Mouse (Mus musculus) limb, embryonic 14.5 days (tissue): ENCODE data around the gene Akap13. TPM values are rescaled to one million over a fixed set of nuclear protein-coding genes. Genes with fewer than 3 reads are reported as not detected.

Experiments
- ATAC-seq: fragments of 200-750 bp; cut with Nextera tagmentation; 2 replicates; pipeline ENCODE4 v1.8.0; 2017; ENCODE audit warnings: low read depth, moderate number of reproducible peaks, moderate TSS enrichment; ENCODE audit not compliant: low FRiP score
- DNase-seq: peaks from one replicate; pipeline ENCODE4 v3.0.0-alpha.2; 2015; ENCODE audit warnings: low spot score
- H3K27ac ChIP-seq: fragments of 300-500 bp; sonication (generic); replicated peaks from 2 replicates; pipeline ENCODE4 v1.5.1; 2014; ENCODE audit warnings: low read depth, mild to moderate bottlenecking, low read length, moderate library complexity, mixed read lengths
- H3K27me3 ChIP-seq: fragments of 300-500 bp; sonication (generic); 2 replicates; pipeline ENCODE4 v1.6.1; 2014; ENCODE audit warnings: low read length, mixed read lengths; ENCODE audit not compliant: control insufficient read depth, insufficient read depth
- H3K36me3 ChIP-seq: fragments of 300-500 bp; sonication (generic); 2 replicates; pipeline ENCODE4 v1.6.1; 2014; ENCODE audit warnings: mild to moderate bottlenecking, low read length, moderate library complexity, mixed read lengths; ENCODE audit not compliant: control insufficient read depth, insufficient read depth
- H3K4me1 ChIP-seq: fragments of 300-500 bp; sonication (generic); 2 replicates; pipeline ENCODE4 v1.6.1; 2014; ENCODE audit warnings: antibody characterized with exemption, low read length, mixed read lengths; ENCODE audit not compliant: control insufficient read depth, insufficient read depth
- H3K4me2 ChIP-seq: fragments of 300-500 bp; sonication (generic); replicated peaks from 2 replicates; pipeline ENCODE4 v1.6.1; 2014; ENCODE audit warnings: low read depth, mild to moderate bottlenecking, low read length, moderate library complexity; ENCODE audit not compliant: severe bottlenecking
- H3K4me3 ChIP-seq: fragments of 300-500 bp; sonication (generic); replicated peaks from 2 replicates; pipeline ENCODE4 v1.5.1; 2014; ENCODE audit warnings: low read length
- H3K9ac ChIP-seq: fragments of 300-500 bp; sonication (generic); 2 replicates; pipeline ENCODE4 v1.6.1; 2014; ENCODE audit warnings: mild to moderate bottlenecking, low read depth, low read length, moderate library complexity; ENCODE audit not compliant: severe bottlenecking
- H3K9me3 ChIP-seq: fragments of 300-500 bp; sonication (generic); 2 replicates; pipeline ENCODE4 v1.6.1; 2016; ENCODE audit warnings: low read length; ENCODE audit not compliant: control insufficient read depth
- POLR2A ChIP-seq: fragments of 200-500 bp; IDR thresholded peaks from 2 replicates; pipeline ENCODE4 v1.8.0; 2012; ENCODE audit warnings: inconsistent platforms, mild to moderate bottlenecking, moderate library complexity, borderline replicate concordance; ENCODE audit not compliant: insufficient read depth, insufficient read length; ENCODE audit errors: extremely low read depth
- WGBS: fragments of 180-500 bp; shearing (Covaris S2); extraction: QIAGEN DNeasy Blood & Tissue Kit; methylation state at CpG from one replicate; pipeline ENCODE4 v1.1.7; 2014; 5-methylcytosine and 5-hydroxymethylcytosine counted together
- polyA plus RNA-seq, 2 experiments: library from polyadenylated mRNA; depleted of rRNA in 1 of 2; stranded (reverse) in 1 of 2; unstranded in 1 of 2; fragments of >200 nt; fragmentation: Nextera tagmentation in 1 of 2; extraction: Ambion mirVana in 1 of 2; gene quantifications; 2 replicates each; pipeline versions ENCODE4 v1.2.1 to v1.2.3; 2012 to 2014

Gene Akap13
- polyA plus RNA-seq, 2 experiments = 18.7 to 51.4 TPM

GRCm38 (mm10) chr7:75726867-75727266, 271.5 kb downstream of the Akap13 start:
- Histone ChIP-seq H3K9me3 (no peaks in the 10 kb centered on the region), H3K4me2 (no peak overlapping the region), H3K4me1 (0 out of 2 replicates have a peak, but pooled peaks cover 6% of the 10 kb centered on the region), H3K36me3 (peaks cover 72% of the 10 kb centered on the region), H3K9ac (no peak overlapping the region), H3K4me3 (no peak overlapping the region), H3K27ac (no peak overlapping the region), H3K27me3 (no peaks in the 10 kb centered on the region)
- no peak for DNase-seq
- no peak for TF ChIP-seq POLR2A
- no peak for ATAC-seq
- WGBS = 94% methylated on average over 9 of the region's 9 CpGs

GRCm38 (mm10) chr7:75729652-75730051, 274.3 kb downstream of the Akap13 start:
- no peak for TF ChIP-seq POLR2A
- H3K27ac ChIP-seq = no peak overlapping the region
- H3K9ac ChIP-seq = no peak overlapping the region
- no peak overlapping the region for H3K4me2 ChIP-seq
- H3K4me3 ChIP-seq = no peak overlapping the region
- ATAC-seq (no peak), DNase-seq (no peak)
- H3K27me3 ChIP-seq = no peaks in the 10 kb centered on the region
- peaks cover 64% of the 10 kb centered on the region for H3K36me3 ChIP-seq
- whole genome bisulfite sequencing = 96% methylated on average over 7 of the region's 7 CpGs
- H3K9me3 ChIP-seq = no peaks in the 10 kb centered on the region
- H3K4me1 ChIP-seq = 0 out of 2 replicates have a peak, but pooled peaks cover 8% of the 10 kb centered on the region

- Histone ChIP-seq H3K4me2 (no peak overlapping the region), H3K9ac (no peak overlapping the region), H3K4me3 (no peak overlapping the region), H3K4me1 (0 out of 2 replicates have a peak, but pooled peaks cover 8% of the 10 kb centered on the region), H3K9me3 (no peaks in the 10 kb centered on the region), H3K36me3 (peaks cover 66% of the 10 kb centered on the region), H3K27ac (no peak overlapping the region), H3K27me3 (no peaks in the 10 kb centered on the region)
- ATAC-seq (no peak), DNase-seq (no peak)
- WGBS = 89% methylated on average over 12 of the region's 12 CpGs
- no peak for TF ChIP-seq POLR2A
These were observed 274.9 kb downstream of the Akap13 start for GRCm38 (mm10) chr7:75730216-75730615.

DNA sequence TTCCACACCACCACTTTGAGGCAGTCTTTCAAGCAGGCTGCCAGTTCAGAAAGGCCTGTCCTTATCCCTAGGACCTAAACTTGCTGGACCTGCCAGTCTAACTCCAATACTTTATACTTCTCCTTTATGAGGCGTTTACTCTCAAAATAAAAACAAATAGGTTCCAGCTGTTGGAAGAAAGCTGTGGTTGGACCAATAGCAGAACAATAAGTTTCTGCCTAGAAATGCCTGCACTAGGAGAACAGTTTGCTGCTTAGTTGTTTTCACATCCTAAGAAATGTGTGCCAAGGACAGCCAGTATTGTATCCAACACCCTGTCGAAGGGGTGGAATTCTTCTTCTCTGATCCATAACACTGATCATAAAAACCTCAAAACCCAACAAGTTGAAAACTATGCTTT, 276.6 kb downstream of the Akap13 start:
- peak; percentile 48 for DNase-seq
- no peak overlapping the region for H3K27ac ChIP-seq
- H3K9me3 ChIP-seq = no peaks in the 10 kb centered on the region

DNA sequence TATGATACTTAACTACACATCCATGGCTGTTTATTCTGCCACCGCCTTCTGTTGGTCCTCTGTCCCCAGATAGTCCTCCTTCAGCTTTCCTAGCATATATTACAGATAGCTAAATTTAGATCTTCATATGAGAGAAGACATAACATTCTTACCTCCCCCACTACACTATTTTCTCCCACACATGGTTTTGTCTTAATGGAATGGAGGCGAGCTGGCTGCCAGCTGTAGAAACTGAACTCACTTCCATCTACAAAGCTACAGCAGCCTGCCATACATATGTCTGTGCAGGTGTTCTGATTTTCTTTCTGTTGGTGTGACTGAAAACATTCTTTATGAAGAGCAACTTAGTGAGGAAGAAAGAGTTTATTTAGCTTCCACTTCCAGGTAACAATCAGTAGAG, 277.8 kb downstream of the Akap13 start:
- DNase-seq (no peak), ATAC-seq (no peak)
- H3K9me3 ChIP-seq = no peaks in the 10 kb centered on the region
- no peak for TF ChIP-seq POLR2A
- no peak overlapping the region for H3K9ac ChIP-seq
- no peak overlapping the region for H3K27ac ChIP-seq
- H3K4me1 ChIP-seq = 0 out of 2 replicates have a peak, but pooled peaks cover 8% of the 10 kb centered on the region
- WGBS = 76% methylated on average over 2 of the region's 2 CpGs
- H3K4me2 ChIP-seq = no peak overlapping the region
- no peak overlapping the region for H3K4me3 ChIP-seq
- peaks cover 67% of the 10 kb centered on the region for H3K36me3 ChIP-seq
- H3K27me3 ChIP-seq = no peaks in the 10 kb centered on the region

More for the DNA sequence above, 276.6 kb downstream of the Akap13 start:
- Histone ChIP-seq H3K4me3 (no peak overlapping the region), H3K9ac (no peak overlapping the region), H3K27me3 (no peaks in the 10 kb centered on the region), H3K36me3 (peaks cover 64% of the 10 kb centered on the region), H3K4me1 (0 out of 2 replicates have a peak, but pooled peaks cover 8% of the 10 kb centered on the region), H3K4me2 (no peak overlapping the region)
- TF ChIP-seq POLR2A = no peak
- 33% methylated on average over 2 of the region's 2 CpGs for WGBS
- ATAC-seq = no peak
